Mouse (Mus musculus): ENCODE results near the gene Atp5k.

- TF ChIP-seq POLR2A (IDR thresholded peaks at IDR 0.05; ENCODE audit: borderline replicate concordance, extremely low read depth, insufficient read depth, insufficient read length, poor library complexity, severe bottlenecking): no peak
- TF ChIP-seq CTCF (IDR thresholded peaks at IDR 0.05; ENCODE audit: borderline replicate concordance, extremely low read depth, insufficient read depth, insufficient read length): no peak
Measured at GRCm38 (mm10) chr5:108388201-108388600, 46.0 kb downstream of the Atp5k start, which contains the start of gene Pde6b.

All from brain, embryonic 14.5 days (tissue).